Mouse (Mus musculus) midbrain, embryonic 11.5 days (tissue): ENCODE results near the gene Bcl6b. TPM values are rescaled to one million over a fixed set of nuclear protein-coding genes. Genes with fewer than 3 reads are reported as not detected.

Experiments used
- ATAC-seq: fragments of 200-750 bp; cut with Nextera tagmentation; 2 replicates; pipeline ENCODE4 v1.8.0; 2017; ENCODE audit warnings: moderate TSS enrichment, moderate library complexity; ENCODE audit not compliant: low FRiP score
- DNase-seq: peaks from one replicate; pipeline ENCODE4 v3.0.0; 2015; ENCODE audit warnings: low spot score; ENCODE audit errors: missing footprints
- H3K27ac ChIP-seq: fragments of 300-500 bp; sonication (generic); 2 replicates; pipeline ENCODE4 v1.5.1; 2014; ENCODE audit warnings: low read depth, low read length
- H3K27me3 ChIP-seq: fragments of 300-500 bp; sonication (generic); 2 replicates; pipeline ENCODE4 v1.6.1; 2014; ENCODE audit warnings: mild to moderate bottlenecking, low read length, moderate library complexity, mixed read lengths; ENCODE audit not compliant: control insufficient read depth, insufficient read depth
- H3K36me3 ChIP-seq: fragments of 300-500 bp; sonication (generic); 2 replicates; pipeline ENCODE4 v1.6.1; 2014; ENCODE audit warnings: mild to moderate bottlenecking, low read length, moderate library complexity, mixed read lengths; ENCODE audit not compliant: control insufficient read depth, insufficient read depth
- H3K4me1 ChIP-seq: fragments of 300-500 bp; sonication (generic); 2 replicates; pipeline ENCODE4 v1.6.1; 2014; ENCODE audit warnings: low read length; ENCODE audit not compliant: control insufficient read depth, insufficient read depth
- H3K4me2 ChIP-seq: fragments of 300-500 bp; sonication (generic); 2 replicates; pipeline ENCODE4 v1.6.1; 2014; ENCODE audit warnings: mild to moderate bottlenecking, moderate library complexity
- H3K4me3 ChIP-seq: fragments of 300-500 bp; sonication (generic); 2 replicates; pipeline ENCODE4 v1.5.1; 2014; ENCODE audit warnings: low read depth, low read length
- H3K9ac ChIP-seq: fragments of 300-500 bp; sonication (generic); 2 replicates; pipeline ENCODE4 v1.6.1; 2014; ENCODE audit warnings: low read length
- H3K9me3 ChIP-seq: fragments of 300-500 bp; sonication (generic); 2 replicates; pipeline ENCODE4 v1.6.1; 2016; ENCODE audit warnings: low read length; ENCODE audit not compliant: control insufficient read depth
- WGBS: fragments of 180-500 bp; shearing (Covaris S2); extraction: QIAGEN DNeasy Blood & Tissue Kit; methylation state at CpG from one replicate; pipeline ENCODE4 v1.1.7; 2014; 5-methylcytosine and 5-hydroxymethylcytosine counted together
- polyA plus RNA-seq: library from polyadenylated mRNA; unstranded; fragments of >200 nt; fragmentation: Nextera tagmentation; extraction: Ambion mirVana; gene quantifications from 2 replicates; pipeline ENCODE4 v1.2.1, GENCODE M21; 2014

Bcl6b gene
- polyA plus RNA-seq, 1 experiment from 2014 or later = 5.4 TPM

- 90% methylated on average over 12 of the region's 12 CpGs for WGBS
- DNase-seq = no peak
- H3K4me2 ChIP-seq = no peak overlapping the region
- no peak overlapping the region for H3K9ac ChIP-seq
- no peaks in the 10 kb centered on the region for H3K27me3 ChIP-seq
- no peak overlapping the region for H3K4me3 ChIP-seq
- no peak overlapping the region for H3K27ac ChIP-seq
- no peaks in the 10 kb centered on the region for H3K9me3 ChIP-seq
- ATAC-seq = no peak
- H3K36me3 ChIP-seq = peaks cover 6% of the 10 kb centered on the region
- peaks cover 27% of the 10 kb centered on the region for H3K4me1 ChIP-seq
Observed at GRCm38 (mm10) chr11:70235254-70235900, 5.8 kb upstream of the Bcl6b start.

GRCm38 (mm10) chr11:70234497-70234896, 4.9 kb upstream of the Bcl6b start:
- 85% methylated on average over 8 of the region's 8 CpGs for WGBS
- Histone ChIP-seq H3K27me3 (peaks cover 9% of the 10 kb centered on the region), H3K36me3 (peaks cover 6% of the 10 kb centered on the region), H3K4me1 (peaks cover 25% of the 10 kb centered on the region), H3K4me2 (no peak overlapping the region), H3K9ac (no peak overlapping the region), H3K27ac (no peak overlapping the region), H3K4me3 (no peak overlapping the region), H3K9me3 (no peaks in the 10 kb centered on the region)
- no peak for DNase-seq
- no peak for ATAC-seq

- Histone ChIP-seq H3K4me2 (no peak overlapping the region), H3K4me3 (no peak overlapping the region), H3K9ac (no peak overlapping the region), H3K27ac (no peak overlapping the region), H3K4me1 (peaks cover 23% of the 10 kb centered on the region), H3K36me3 (peaks cover 6% of the 10 kb centered on the region), H3K9me3 (no peaks in the 10 kb centered on the region), H3K27me3 (peaks cover 13% of the 10 kb centered on the region)
- ATAC-seq = no peak
- DNase-seq = no peak
- 60% methylated on average over 5 of the region's 5 CpGs for WGBS
Observed at GRCm38 (mm10) chr11:70234037-70234436, 4.4 kb upstream of the Bcl6b start.

GRCm38 (mm10) chr11:70233016-70233415, 3.4 kb upstream of the Bcl6b start:
- Histone ChIP-seq H3K4me2 (peak overlapping the region; percentile 54), H3K27ac (no peak overlapping the region), H3K27me3 (peaks cover 23% of the 10 kb centered on the region), H3K9ac (peak overlapping the region; percentile 55), H3K4me3 (peak overlapping the region; percentile 26; the same call in 1 of the 2 replicates), H3K36me3 (peaks cover 6% of the 10 kb centered on the region), H3K9me3 (no peaks in the 10 kb centered on the region), H3K4me1 (peaks cover 15% of the 10 kb centered on the region)
- ATAC-seq (no peak), DNase-seq (no peak)
- 33% methylated on average over 8 of the region's 8 CpGs for WGBS

GRCm38 (mm10) chr11:70232546-70232945, 2.9 kb upstream of the Bcl6b start:
- H3K27ac ChIP-seq = no peak overlapping the region
- peaks cover 28% of the 10 kb centered on the region for H3K27me3 ChIP-seq
- peak overlapping the region; percentile 55 for H3K9ac ChIP-seq
- H3K4me2 ChIP-seq = peak overlapping the region; percentile 54
- peak overlapping the region; percentile 26 for H3K4me3 ChIP-seq
- DNase-seq (peak; percentile 95), ATAC-seq (no peak)
- no peaks in the 10 kb centered on the region for H3K9me3 ChIP-seq
- H3K36me3 ChIP-seq = peaks cover 6% of the 10 kb centered on the region
- 8% methylated on average over 10 of the region's 10 CpGs for WGBS
- H3K4me1 ChIP-seq = peaks cover 15% of the 10 kb centered on the region

- ATAC-seq = peak; percentile 61
- Histone ChIP-seq H3K4me1 (peaks cover 5% of the 10 kb centered on the region; the same call in 1 of the 2 replicates), H3K9ac (no peak overlapping the region), H3K4me3 (peak overlapping the region; percentile 19; the same call in 1 of the 2 replicates), H3K4me2 (peak overlapping the region; percentile 17; the same call in 1 of the 2 replicates), H3K27me3 (peaks cover 49% of the 10 kb centered on the region), H3K9me3 (no peaks in the 10 kb centered on the region), H3K27ac (no peak overlapping the region), H3K36me3 (0 out of 2 replicates have a peak, but pooled peaks cover 2% of the 10 kb centered on the region)
- 2% methylated on average over 32 of the region's 32 CpGs for WGBS
- DNase-seq = peak; percentile 99
Observed at GRCm38 (mm10) chr11:70230239-70230727, 685 bp upstream of the Bcl6b start.

GRCm38 (mm10) chr11:70228828-70229227, 770 bp downstream of the Bcl6b start:
- DNase-seq (peak; percentile 98), ATAC-seq (peak; percentile 57)
- Histone ChIP-seq H3K9ac (peak overlapping the region; percentile 43; the same call in 1 of the 2 replicates), H3K36me3 (no peaks in the 10 kb centered on the region), H3K4me1 (peaks cover 5% of the 10 kb centered on the region; the same call in 1 of the 2 replicates), H3K9me3 (no peaks in the 10 kb centered on the region), H3K4me2 (peak overlapping the region; percentile 32), H3K27me3 (peaks cover 53% of the 10 kb centered on the region), H3K4me3 (peak overlapping the region; percentile 19), H3K27ac (no peak overlapping the region)
- 2% methylated on average over 19 of the region's 19 CpGs for WGBS

- DNase-seq = no peak
- 84% methylated on average over 4 of the region's 4 CpGs for WGBS
- ATAC-seq = no peak
- Histone ChIP-seq H3K36me3 (no peaks in the 10 kb centered on the region), H3K4me3 (no peak overlapping the region), H3K9me3 (no peaks in the 10 kb centered on the region), H3K27ac (no peak overlapping the region), H3K4me1 (peaks cover 5% of the 10 kb centered on the region; the same call in 1 of the 2 replicates), H3K4me2 (no peak overlapping the region), H3K9ac (no peak overlapping the region), H3K27me3 (peaks cover 53% of the 10 kb centered on the region)
Observed at GRCm38 (mm10) chr11:70227661-70228245, 1.8 kb downstream of the Bcl6b start.

GRCm38 (mm10) chr11:70227126-70227525, 2.5 kb downstream of the Bcl6b start:
- WGBS = 50% methylated on average over 5 of the region's 5 CpGs
- no peaks in the 10 kb centered on the region for H3K36me3 ChIP-seq
- DNase-seq (no peak), ATAC-seq (no peak)
- no peaks in the 10 kb centered on the region for H3K9me3 ChIP-seq
- no peak overlapping the region for H3K27ac ChIP-seq
- H3K27me3 ChIP-seq = peaks cover 53% of the 10 kb centered on the region
- no peaks in the 10 kb centered on the region; the same call in 1 of the 2 replicates for H3K4me1 ChIP-seq
- no peak overlapping the region for H3K4me3 ChIP-seq
- H3K9ac ChIP-seq = no peak overlapping the region
- no peak overlapping the region; the same call in 1 of the 2 replicates for H3K4me2 ChIP-seq
